Mouse (Mus musculus): ENCODE results near the gene Slc3a1.

The Slc3a1 gene

GRCm38 (mm10) chr17:85028093-85028739, at the start of gene Slc3a1:
TSS of gene Slc3a1 (plus strand) at chr17:85028376.
- in situ Hi-C loops (cut with MboI, MseI): no loop called here

GRCm38 (mm10) chr17:84981721-84982120, 46.5 kb upstream of the Slc3a1 start:
- in situ Hi-C loops (cut with MboI, MseI): no loop called here

DNA sequence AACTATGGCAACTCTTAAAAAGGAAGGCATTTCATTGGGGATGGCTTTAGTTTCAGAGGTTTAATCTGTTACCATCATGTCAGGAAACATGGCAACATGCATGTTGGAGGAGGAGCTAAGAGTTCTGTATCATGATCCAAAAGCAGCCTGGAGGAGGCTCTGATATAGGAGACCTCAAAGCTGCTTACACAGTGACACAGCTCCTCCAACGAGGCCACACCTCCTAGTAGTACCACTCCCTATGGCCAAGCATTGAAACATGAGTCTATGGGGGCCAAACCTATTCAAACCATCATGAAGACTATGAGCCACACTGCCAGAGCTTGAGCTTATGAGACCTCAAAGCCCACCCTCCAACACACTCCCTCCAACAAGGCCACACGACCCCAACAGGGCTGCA, 45.4 kb upstream of the Slc3a1 start:
- in situ Hi-C loops (cut with MboI, MseI): no loop called here

GRCm38 (mm10) chr17:84986368-84986767, 41.8 kb upstream of the Slc3a1 start:
- in situ Hi-C loops (cut with MboI, MseI): no loop called here

DNA sequence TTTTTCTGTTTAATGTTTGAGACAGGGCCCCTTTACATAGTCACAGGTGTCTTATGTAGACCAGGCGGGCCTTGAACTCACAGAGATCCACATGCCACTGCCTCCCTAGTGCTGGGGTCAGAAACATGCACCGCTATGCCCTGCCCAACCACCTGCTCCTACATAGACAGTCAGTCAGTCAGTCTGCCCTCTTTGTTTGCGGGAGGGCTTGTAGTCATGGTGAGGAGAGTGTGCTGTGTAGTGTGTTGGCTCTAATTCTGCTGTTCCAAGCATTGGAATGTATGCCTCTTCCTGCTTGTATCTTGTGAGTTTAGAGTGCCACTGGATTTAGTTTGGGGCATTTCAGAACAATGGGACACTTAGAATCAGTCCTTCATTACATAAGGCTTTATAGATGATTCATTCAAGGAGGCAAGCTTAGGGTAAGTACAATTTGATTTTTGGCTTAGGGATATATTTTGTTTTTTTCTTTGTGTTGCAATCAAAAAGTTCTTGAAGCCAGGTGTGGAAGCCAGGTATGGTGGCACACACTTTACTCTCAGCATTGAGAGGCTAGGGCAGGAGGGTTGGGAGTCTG, 40.3 kb upstream of the Slc3a1 start:
- in situ Hi-C loops (cut with MboI, MseI): no loop called here

- in situ Hi-C loops (cut with MboI, MseI): no loop called here
Measured at GRCm38 (mm10) chr17:84988514-84988913, 39.7 kb upstream of the Slc3a1 start.

DNA sequence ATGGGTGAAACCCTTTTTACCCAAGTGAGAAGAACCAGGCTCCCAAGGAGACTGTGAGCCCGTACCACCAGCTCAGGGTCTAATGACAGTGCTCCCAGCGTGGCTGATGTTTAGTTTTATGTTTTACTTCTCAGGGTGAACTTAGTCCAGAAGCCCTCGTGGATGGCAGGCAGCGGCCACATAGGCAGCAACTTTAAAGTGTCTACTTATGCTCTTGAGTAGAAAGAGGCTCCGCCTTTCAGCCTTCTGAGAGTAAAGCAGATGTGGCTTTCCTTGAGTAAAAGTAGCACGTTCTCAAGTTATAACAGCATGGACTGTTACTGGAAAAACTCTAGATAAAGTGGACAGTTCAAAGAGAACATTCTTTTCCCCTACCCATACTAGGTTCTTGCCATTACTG, 32.3 kb upstream of the Slc3a1 start:
- in situ Hi-C loops (cut with MboI, MseI): no loop called here

GRCm38 (mm10) chr17:84997639-84998038, 30.5 kb upstream of the Slc3a1 start:
- in situ Hi-C loops (cut with MboI, MseI): no loop called here

GRCm38 (mm10) chr17:84999636-85000035, 28.5 kb upstream of the Slc3a1 start:
- in situ Hi-C loops (cut with MboI, MseI): no loop called here

DNA sequence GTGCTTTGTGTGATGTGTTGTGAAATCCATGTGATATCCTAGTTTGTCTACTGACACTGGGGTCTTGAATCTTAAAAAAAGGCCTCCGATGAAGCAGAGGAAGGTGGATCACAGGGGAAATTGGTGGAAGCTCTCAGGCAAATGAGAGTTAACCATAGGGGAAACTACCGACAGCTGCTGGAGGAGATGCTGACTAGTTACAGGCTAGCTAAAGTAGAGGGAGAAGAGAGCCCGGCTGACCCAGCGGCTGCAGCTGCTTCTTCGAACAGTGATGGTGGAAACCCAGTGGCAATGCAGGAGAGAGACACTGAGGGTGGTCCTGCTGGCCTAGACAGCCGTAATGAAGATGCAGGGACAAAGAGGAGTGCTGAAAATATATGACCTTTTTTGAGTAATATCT, 14.7 kb upstream of the Slc3a1 start:
- in situ Hi-C loops (cut with MboI, MseI): no loop called here

- in situ Hi-C loops (cut with MboI, MseI): no loop called here
Measured at GRCm38 (mm10) chr17:85014632-85015031, 13.5 kb upstream of the Slc3a1 start.

DNA sequence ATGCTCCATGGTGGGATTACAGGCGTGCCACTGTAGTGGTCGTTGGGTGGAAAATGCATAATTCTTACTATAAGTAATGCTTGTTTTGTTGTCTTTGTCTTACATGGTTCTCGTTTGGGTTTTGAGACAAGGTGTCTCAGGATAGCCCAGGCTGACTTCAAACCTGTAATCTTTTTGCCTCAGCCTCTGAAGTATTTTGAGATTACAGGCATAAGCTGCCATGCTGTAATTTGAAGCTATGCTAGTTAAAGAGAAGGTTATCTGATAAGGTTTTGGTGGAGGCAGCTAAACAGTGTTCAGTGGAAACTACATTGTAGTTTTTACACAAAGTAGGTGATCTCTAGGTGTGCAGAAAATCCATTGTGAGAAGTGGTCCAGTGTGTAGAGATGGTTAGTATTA, 9.8 kb upstream of the Slc3a1 start:
- in situ Hi-C loops (cut with MboI, MseI): no loop called here

GRCm38 (mm10) chr17:85018794-85019193, 9.4 kb upstream of the Slc3a1 start:
- in situ Hi-C loops (cut with MboI, MseI): no loop called here

DNA sequence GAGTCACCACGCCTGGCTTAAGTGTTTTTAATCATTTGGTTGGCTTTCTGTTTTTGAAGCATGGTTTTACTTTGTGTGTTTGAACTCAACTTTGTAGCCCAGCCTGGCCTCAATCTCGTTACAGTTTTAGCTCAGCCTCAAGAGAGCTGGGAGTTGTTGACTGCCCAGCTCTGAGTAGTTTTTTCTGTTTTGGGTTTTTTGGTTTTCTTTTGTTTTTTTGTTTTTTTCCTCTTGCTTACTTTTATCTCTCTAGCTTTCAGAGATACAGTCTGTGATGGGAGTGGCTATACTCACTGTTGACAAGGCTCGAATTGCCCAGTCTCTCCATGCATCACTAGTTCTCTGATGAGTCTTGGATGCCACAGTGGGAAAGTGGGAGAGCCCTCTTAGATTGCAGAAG, 7.8 kb upstream of the Slc3a1 start:
- in situ Hi-C loops (cut with MboI, MseI): no loop called here

- in situ Hi-C loops (cut with MboI, MseI): no loop called here
Measured at GRCm38 (mm10) chr17:85023247-85024167, 4.7 kb upstream of the Slc3a1 start.

GRCm38 (mm10) chr17:85024237-85024636, 3.9 kb upstream of the Slc3a1 start:
- in situ Hi-C loops (cut with MboI, MseI): no loop called here

DNA sequence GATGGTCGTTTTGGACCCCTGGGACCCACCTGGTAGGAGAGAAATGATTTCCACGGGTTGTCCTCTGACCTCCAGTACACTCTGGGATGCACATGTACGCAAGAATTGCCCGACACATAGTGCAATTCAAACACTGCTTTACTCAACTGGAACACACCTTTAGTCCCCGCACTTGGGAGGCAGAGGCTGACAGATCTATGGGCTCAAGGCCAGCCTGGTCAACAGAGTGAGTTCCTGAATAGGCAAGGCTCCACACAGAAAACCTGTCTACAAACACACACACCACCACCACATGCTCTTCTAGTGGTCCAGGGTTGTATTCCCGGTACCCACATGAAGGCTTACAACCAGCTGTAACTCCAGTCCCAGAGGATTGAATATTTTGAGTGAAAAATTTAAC, 3.0 kb upstream of the Slc3a1 start:
- in situ Hi-C loops (cut with MboI, MseI): no loop called here

DNA sequence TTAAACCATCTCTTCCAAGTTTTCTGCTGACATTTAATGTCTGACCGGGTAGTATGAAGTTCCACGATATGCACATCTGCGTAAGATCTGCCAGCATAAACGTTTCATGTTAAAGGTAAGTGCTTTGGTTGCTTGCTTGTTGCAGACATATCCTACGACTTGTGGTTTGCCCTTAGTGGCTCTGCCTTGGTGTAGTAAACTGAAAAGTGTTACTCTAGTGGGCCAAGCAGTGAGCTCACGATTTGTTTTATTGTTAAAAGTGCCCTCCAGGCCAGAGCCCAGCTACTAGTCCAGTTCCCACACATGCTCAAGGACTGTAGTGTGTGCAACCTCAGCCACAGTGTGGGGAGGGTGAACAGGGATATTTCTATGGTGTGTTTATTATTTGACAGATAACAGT, 1.7 kb upstream of the Slc3a1 start:
- in situ Hi-C loops (cut with MboI, MseI): no loop called here

DNA sequence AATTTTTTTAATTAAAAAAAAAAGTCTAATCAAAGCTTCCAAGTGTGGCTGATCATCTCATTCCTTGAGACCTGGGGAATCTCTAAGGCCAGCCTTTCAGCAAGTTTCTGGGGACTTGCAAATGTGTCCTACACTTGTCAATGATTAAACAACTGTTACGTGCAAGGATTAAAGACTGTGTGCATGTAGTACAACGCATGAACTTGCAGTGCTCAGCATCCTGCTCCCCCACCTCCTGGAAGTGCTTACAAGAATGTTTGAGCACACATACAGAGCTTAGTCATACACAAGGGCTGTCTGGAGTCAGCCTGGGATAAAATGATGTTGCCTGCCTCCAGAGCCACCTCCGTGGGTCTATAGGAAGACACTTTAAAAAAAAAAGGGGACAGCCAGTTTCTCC, 929 bp upstream of the Slc3a1 start:
- in situ Hi-C loops (cut with MboI, MseI): no loop called here

DNA sequence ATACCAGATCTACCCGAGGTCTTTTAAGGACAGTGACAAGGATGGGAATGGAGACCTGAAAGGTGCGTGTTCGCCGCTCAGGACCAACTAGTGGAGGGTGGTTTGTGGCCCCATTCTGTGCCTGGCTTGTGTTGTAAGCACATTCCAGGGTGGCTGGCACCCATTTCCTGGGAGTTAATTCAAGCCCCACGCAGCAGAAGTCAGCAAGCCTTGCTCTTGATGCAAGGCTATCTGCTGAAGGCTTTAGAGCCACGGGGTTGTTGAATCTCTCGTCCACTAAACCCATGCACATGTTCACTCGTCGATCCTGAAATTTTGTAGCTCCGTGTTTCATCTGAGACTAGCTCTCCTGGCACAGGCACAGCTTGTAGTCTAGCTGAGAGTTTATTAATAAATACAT, 621 bp downstream of the Slc3a1 start:
- in situ Hi-C loops (cut with MboI, MseI): no loop called here

GRCm38 (mm10) chr17:85030651-85031050, 2.5 kb downstream of the Slc3a1 start:
- in situ Hi-C loops (cut with MboI, MseI): no loop called here

DNA sequence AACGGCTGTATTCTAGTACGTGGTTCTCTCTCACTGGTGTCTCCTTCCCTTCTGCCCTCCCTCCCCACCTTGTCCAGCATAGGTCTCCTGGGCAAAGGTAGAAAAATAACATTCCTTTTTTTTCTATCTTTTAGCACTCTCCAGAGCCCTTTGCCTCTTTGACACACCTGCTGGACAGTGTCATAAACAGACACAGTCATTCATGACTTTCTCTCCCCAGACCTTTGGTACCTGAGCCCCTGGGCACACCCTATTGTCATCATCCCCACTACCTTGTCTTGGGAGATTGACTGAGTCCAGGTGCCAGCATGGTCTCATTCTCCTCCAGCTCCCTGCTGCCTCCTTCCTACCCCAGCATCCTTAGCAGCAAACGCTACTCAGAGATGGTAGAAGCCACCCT, 4.9 kb downstream of the Slc3a1 start:
- in situ Hi-C loops (cut with MboI, MseI): no loop called here

- in situ Hi-C loops (cut with MboI, MseI): no loop called here
Measured at GRCm38 (mm10) chr17:85034068-85034467, 5.9 kb downstream of the Slc3a1 start.

All from regulatory T cell (primary cell).